Mouse (Mus musculus) macrophage (primary cell): ENCODE data around the gene Prrc2b. TPM values are rescaled to one million over a fixed set of nuclear protein-coding genes. Genes with fewer than 3 reads are reported as not detected.

Source experiments
- H3K27ac ChIP-seq: fragments of 350-480 bp; formaldehyde crosslinking; 2 replicates; pipeline ENCODE4 v1.9.0; 2021
- H3K36me3 ChIP-seq: fragments of 350-480 bp; formaldehyde crosslinking; 2 replicates; pipeline ENCODE4 v1.9.0; 2021; ENCODE audit errors: inconsistent target
- H3K4me3 ChIP-seq: fragments of 350-480 bp; formaldehyde crosslinking; 2 replicates; pipeline ENCODE4 v1.9.0; 2021; ENCODE audit errors: inconsistent target
- H3K79me2 ChIP-seq: fragments of 350-480 bp; formaldehyde crosslinking; 2 replicates; pipeline ENCODE4 v1.9.0; 2021; ENCODE audit errors: inconsistent target
- WGBS: methylation state at CpG from one replicate; pipeline ENCODE4 v1.1.7; 2026; ENCODE audit warnings: inconsistent platforms; ENCODE audit not compliant: missing documents; 5-methylcytosine and 5-hydroxymethylcytosine counted together
- polyA plus RNA-seq: library from polyadenylated mRNA; stranded (reverse); fragments of 250-400 nt; gene quantifications from 3 replicates; pipeline ENCODE4 v1.2.4, GENCODE M21; 2018; ENCODE audit warnings: inconsistent platforms

Gene Prrc2b
- polyA plus RNA-seq, 1 experiment from 2014 or later = 29.1 TPM

GRCm38 (mm10) chr2:32177397-32178060, 26.6 kb downstream of the Prrc2b start:
- Histone ChIP-seq H3K4me3 (no peak overlapping the region), H3K79me2 (peaks cover 100% of the 10 kb centered on the region), H3K36me3 (no peaks in the 10 kb centered on the region; the same call in 1 of the 2 replicates), H3K27ac (no peak overlapping the region)
- WGBS = 81% methylated on average over 11 of the region's 11 CpGs

DNA sequence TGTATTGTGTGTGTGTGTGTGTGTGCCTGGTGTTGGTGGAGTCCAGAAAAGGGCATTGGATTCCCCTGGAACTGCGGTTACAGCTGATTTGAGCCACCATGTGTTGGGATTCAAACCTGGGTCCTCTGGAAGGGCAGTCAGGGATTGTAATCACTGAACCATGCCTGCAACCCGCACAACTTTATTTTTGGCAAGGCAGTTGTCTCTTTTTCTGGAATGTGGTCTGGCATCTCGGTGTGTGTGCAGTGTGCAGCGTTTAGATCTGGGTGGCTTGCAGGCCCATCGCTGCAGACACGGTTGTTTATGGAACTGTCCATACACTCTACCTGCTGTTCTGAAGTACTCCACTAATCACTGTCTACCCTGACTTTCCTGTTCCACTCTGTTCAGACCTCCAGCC, 28.5 kb downstream of the Prrc2b start:
- Histone ChIP-seq H3K79me2 (peaks cover 100% of the 10 kb centered on the region), H3K4me3 (no peak overlapping the region), H3K27ac (no peak overlapping the region), H3K36me3 (no peaks in the 10 kb centered on the region; the same call in 1 of the 2 replicates)
- 91% methylated on average over 6 of the region's 6 CpGs for WGBS

- 95% methylated on average over 12 of the region's 12 CpGs for WGBS
- no peak overlapping the region for H3K4me3 ChIP-seq
- no peaks in the 10 kb centered on the region; the same call in 1 of the 2 replicates for H3K36me3 ChIP-seq
- H3K27ac ChIP-seq = no peak overlapping the region
- H3K79me2 ChIP-seq = peaks cover 95% of the 10 kb centered on the region
Observed at GRCm38 (mm10) chr2:32180127-32180526, 29.2 kb downstream of the Prrc2b start.

DNA sequence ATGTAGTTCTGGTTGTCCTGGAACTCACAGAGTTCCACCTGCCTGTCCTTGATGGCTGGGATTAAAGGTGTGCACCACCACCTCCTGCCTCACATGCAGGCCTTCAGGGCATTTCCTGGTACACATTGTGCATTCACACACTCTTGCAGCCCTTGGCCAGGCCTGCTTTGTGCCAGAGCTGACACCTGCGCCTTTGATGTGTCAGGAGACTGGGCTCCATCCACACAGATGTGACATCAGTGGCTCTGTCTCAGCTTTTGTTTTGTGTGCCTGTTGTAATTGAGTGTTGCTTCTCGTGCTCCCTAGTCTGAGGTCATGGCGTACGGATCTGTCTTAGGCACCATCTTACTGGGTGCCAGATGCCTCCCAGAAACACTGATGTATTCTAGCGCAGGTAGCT, 30.5 kb downstream of the Prrc2b start:
- Histone ChIP-seq H3K4me3 (no peak overlapping the region), H3K36me3 (peaks cover 5% of the 10 kb centered on the region; the same call in 1 of the 2 replicates)
- WGBS = 98% methylated on average over 5 of the region's 5 CpGs

DNA sequence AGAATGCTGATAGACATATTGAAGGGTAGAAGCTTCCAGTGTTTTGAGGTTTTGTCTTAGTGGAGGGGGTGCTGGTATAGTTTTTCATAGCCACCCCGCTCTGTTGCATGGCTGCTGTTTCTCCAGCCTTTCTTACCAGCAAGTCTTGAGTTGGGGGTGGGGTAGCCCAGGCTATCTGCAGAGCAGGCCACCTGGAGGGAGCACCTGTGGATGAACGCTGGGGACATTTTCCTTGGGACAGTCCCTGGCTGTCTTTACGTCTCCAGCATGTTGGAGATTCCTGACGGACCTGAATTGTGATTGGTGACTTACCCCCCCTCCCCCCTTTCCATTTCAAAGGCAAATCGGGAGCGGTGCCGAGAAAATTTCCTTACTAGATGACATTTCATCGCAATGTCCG, 31.2 kb downstream of the Prrc2b start:
- H3K4me3 ChIP-seq = no peak overlapping the region
- 91% methylated on average over 9 of the region's 9 CpGs for WGBS
- peaks cover 75% of the 10 kb centered on the region for H3K79me2 ChIP-seq
- peaks cover 12% of the 10 kb centered on the region; the same call in 1 of the 2 replicates for H3K36me3 ChIP-seq
- no peak overlapping the region for H3K27ac ChIP-seq

More for the DNA sequence above, 30.5 kb downstream of the Prrc2b start:
- peaks cover 83% of the 10 kb centered on the region for H3K79me2 ChIP-seq
- H3K27ac ChIP-seq = no peak overlapping the region

GRCm38 (mm10) chr2:32182676-32183296, 31.9 kb downstream of the Prrc2b start:
- Histone ChIP-seq H3K4me3 (no peak overlapping the region), H3K79me2 (peaks cover 69% of the 10 kb centered on the region), H3K36me3 (peaks cover 18% of the 10 kb centered on the region; the same call in 1 of the 2 replicates), H3K27ac (no peak overlapping the region)
- 85% methylated on average over 13 of the region's 13 CpGs for WGBS

- WGBS = 94% methylated on average over 13 of the region's 13 CpGs
- Histone ChIP-seq H3K4me3 (no peak overlapping the region), H3K27ac (no peak overlapping the region), H3K79me2 (peaks cover 26% of the 10 kb centered on the region), H3K36me3 (peaks cover 28% of the 10 kb centered on the region; the same call in 1 of the 2 replicates)
Observed at GRCm38 (mm10) chr2:32187019-32187551, 36.2 kb downstream of the Prrc2b start.

DNA sequence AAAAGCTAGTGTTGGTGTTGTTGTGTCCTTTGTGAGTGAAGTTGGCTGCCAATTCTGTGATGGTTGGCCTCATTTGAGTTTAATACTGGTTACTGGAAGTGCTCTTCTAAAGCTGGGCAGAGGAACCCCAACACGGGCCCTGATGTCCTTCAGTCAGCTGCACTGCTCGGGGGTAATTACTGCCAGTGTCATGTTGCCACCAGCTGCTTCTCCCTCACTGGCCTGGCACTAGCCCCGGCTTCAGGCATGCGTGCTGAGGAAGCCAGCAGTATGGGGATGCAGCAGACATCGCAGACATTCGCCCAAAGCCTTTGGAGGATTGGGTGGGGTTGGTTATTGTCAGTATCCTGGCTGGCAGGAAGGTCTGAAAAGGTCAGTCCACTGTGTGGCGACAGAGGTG, 36.8 kb downstream of the Prrc2b start:
- Histone ChIP-seq H3K27ac (no peak overlapping the region), H3K36me3 (peaks cover 32% of the 10 kb centered on the region; the same call in 1 of the 2 replicates), H3K4me3 (no peak overlapping the region), H3K79me2 (peaks cover 20% of the 10 kb centered on the region)
- WGBS = 96% methylated on average over 7 of the region's 7 CpGs

DNA sequence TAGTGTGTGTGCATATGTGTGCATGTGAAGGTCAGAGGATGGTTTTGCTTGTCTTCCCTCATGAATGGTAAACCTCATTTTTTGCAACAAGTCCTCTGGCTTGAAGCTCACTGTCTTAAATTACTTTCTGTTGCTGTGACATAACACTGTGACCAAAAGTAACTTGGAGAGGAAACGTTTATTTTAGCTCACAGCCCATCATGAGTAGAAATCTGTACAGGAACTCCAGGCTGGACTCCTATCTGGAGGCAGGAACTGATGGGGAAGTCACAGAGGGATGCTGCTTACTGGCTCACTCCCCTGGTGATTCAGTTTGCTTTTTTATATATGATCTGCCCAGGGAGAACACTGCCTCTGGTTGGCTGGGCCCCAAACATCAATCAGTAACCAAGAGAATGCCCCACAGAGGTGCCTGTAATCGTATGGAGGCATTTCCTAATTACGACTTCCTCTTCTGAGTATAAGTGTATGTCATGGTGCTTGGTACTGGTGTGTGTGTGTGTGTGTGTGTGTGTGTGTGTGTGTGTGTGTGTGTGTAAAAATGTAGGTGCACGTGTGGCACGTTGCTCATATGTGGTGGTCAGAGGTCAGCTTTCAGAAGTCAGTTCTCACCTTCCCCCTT, 38.3 kb downstream of the Prrc2b start:
- Histone ChIP-seq H3K27ac (no peak overlapping the region), H3K4me3 (no peak overlapping the region), H3K36me3 (peaks cover 46% of the 10 kb centered on the region), H3K79me2 (peaks cover 5% of the 10 kb centered on the region; the same call in 1 of the 2 replicates)
- 33% methylated on average over 5 of the region's 5 CpGs for WGBS

- WGBS = 93% methylated on average over 1 of the region's 1 CpGs
- H3K36me3 ChIP-seq = peaks cover 60% of the 10 kb centered on the region
- no peaks in the 10 kb centered on the region for H3K79me2 ChIP-seq
- H3K27ac ChIP-seq = no peak overlapping the region
- no peak overlapping the region for H3K4me3 ChIP-seq
Observed at GRCm38 (mm10) chr2:32190620-32191019, 39.7 kb downstream of the Prrc2b start.

GRCm38 (mm10) chr2:32191872-32192507, 41.1 kb downstream of the Prrc2b start:
- Histone ChIP-seq H3K27ac (no peak overlapping the region), H3K36me3 (peaks cover 63% of the 10 kb centered on the region), H3K79me2 (no peaks in the 10 kb centered on the region), H3K4me3 (no peak overlapping the region)
- 90% methylated on average over 14 of the region's 18 CpGs for WGBS

GRCm38 (mm10) chr2:32198977-32199376, 48.1 kb downstream of the Prrc2b start:
- Histone ChIP-seq H3K36me3 (peaks cover 99% of the 10 kb centered on the region), H3K27ac (no peak overlapping the region), H3K4me3 (no peak overlapping the region), H3K79me2 (no peaks in the 10 kb centered on the region)
- 96% methylated on average over 9 of the region's 11 CpGs for WGBS

- Histone ChIP-seq H3K36me3 (peaks cover 98% of the 10 kb centered on the region), H3K4me3 (no peak overlapping the region), H3K79me2 (no peaks in the 10 kb centered on the region), H3K27ac (no peak overlapping the region)
- 98% methylated on average over 4 of the region's 4 CpGs for WGBS
Observed at GRCm38 (mm10) chr2:32200033-32200432, 49.2 kb downstream of the Prrc2b start.

- peaks cover 98% of the 10 kb centered on the region for H3K36me3 ChIP-seq
- H3K27ac ChIP-seq = no peak overlapping the region
- no peak overlapping the region for H3K4me3 ChIP-seq
- 95% methylated on average over 11 of the region's 11 CpGs for WGBS
- H3K79me2 ChIP-seq = no peaks in the 10 kb centered on the region
Observed at GRCm38 (mm10) chr2:32200712-32201111, 49.8 kb downstream of the Prrc2b start.
